Mouse (Mus musculus): ENCODE measurements around the gene Coa3. TPM values are rescaled to one million over a fixed set of nuclear protein-coding genes. Genes with fewer than 3 reads are reported as not detected.

Coa3 gene
- polyA plus RNA-seq, 1 experiment from 2014 or later = 204 TPM

- no peak for ATAC-seq (ENCODE audit: low FRiP score, low TSS enrichment)
- no peaks in the 10 kb centered on the region for H3K27me3 ChIP-seq (ENCODE audit: control insufficient read depth, insufficient read depth, low read length)
- no peak overlapping the region for H3K4me2 ChIP-seq (replicated peaks; ENCODE audit: low read depth, low read length)
- no peaks in the 10 kb centered on the region for H3K36me3 ChIP-seq (ENCODE audit: control insufficient read depth, insufficient read depth, low read length)
- H3K4me3 ChIP-seq (ENCODE audit: low read length) = no peak overlapping the region
- H3K9ac ChIP-seq (ENCODE audit: low read depth, low read length) = no peak overlapping the region
- peaks cover 29% of the 10 kb centered on the region for H3K4me1 ChIP-seq (ENCODE audit: control insufficient read depth, insufficient read depth, low read length)
- H3K27ac ChIP-seq (ENCODE audit: low read depth, low read length) = no peak overlapping the region
- H3K9me3 ChIP-seq (ENCODE audit: control insufficient read depth, low read length) = no peaks in the 10 kb centered on the region
Observed at GRCm38 (mm10) chr11:101235429-101235828, 43.5 kb downstream of the Coa3 start.

GRCm38 (mm10) chr11:101234124-101234523 is 44.8 kb downstream of the Coa3 start:
- ATAC-seq (ENCODE audit: low FRiP score, low TSS enrichment) = no peak
- Histone ChIP-seq H3K4me2 (replicated peaks; ENCODE audit: low read depth, low read length) (no peak overlapping the region), H3K9me3 (ENCODE audit: control insufficient read depth, low read length) (no peaks in the 10 kb centered on the region), H3K4me1 (ENCODE audit: control insufficient read depth, insufficient read depth, low read length) (peaks cover 42% of the 10 kb centered on the region), H3K27me3 (ENCODE audit: control insufficient read depth, insufficient read depth, low read length) (no peaks in the 10 kb centered on the region), H3K27ac (ENCODE audit: low read depth, low read length) (no peak overlapping the region), H3K36me3 (ENCODE audit: control insufficient read depth, insufficient read depth, low read length) (no peaks in the 10 kb centered on the region), H3K9ac (ENCODE audit: low read depth, low read length) (no peak overlapping the region), H3K4me3 (ENCODE audit: low read length) (no peak overlapping the region)

DNA sequence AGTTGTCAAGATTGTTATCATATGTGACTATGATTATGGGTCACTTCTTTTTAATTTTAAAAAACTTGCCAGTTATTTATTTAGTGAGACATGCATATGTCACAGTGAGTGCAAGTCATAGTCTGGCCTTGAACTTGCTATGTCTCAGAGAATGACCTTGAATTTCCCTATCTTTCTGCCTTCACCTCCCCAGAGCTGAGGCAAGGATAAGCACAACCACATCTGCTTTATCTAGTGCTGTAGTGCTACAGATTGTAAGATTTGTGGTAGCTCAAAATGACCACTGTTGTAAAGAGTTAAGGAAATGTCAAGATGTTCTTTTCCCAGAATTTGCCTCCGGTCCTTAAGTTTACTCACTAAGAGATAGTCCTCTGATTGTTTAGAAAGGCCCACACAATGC is 45.7 kb downstream of the Coa3 start:
- no peaks in the 10 kb centered on the region for H3K36me3 ChIP-seq (ENCODE audit: control insufficient read depth, insufficient read depth, low read length)
- H3K4me3 ChIP-seq (ENCODE audit: low read length) = no peak overlapping the region
- no peak for ATAC-seq (ENCODE audit: low FRiP score, low TSS enrichment)
- no peaks in the 10 kb centered on the region for H3K27me3 ChIP-seq (ENCODE audit: control insufficient read depth, insufficient read depth, low read length)
- H3K4me2 ChIP-seq (replicated peaks; ENCODE audit: low read depth, low read length) = no peak overlapping the region
- H3K27ac ChIP-seq (ENCODE audit: low read depth, low read length) = peak overlapping the region; percentile 0; the same call in 1 of the 2 replicates
- no peaks in the 10 kb centered on the region for H3K9me3 ChIP-seq (ENCODE audit: control insufficient read depth, low read length)
- H3K4me1 ChIP-seq (ENCODE audit: control insufficient read depth, insufficient read depth, low read length) = peaks cover 43% of the 10 kb centered on the region
- H3K9ac ChIP-seq (ENCODE audit: low read depth, low read length) = no peak overlapping the region
- 64% methylated on average over 1 of the region's 1 CpGs for WGBS

GRCm38 (mm10) chr11:101232010-101232839 is 46.7 kb downstream of the Coa3 start:
- H3K27me3 ChIP-seq (ENCODE audit: control insufficient read depth, insufficient read depth, low read length) = no peaks in the 10 kb centered on the region
- WGBS = 48% methylated on average over 6 of the region's 6 CpGs
- H3K9ac ChIP-seq (ENCODE audit: low read depth, low read length) = peak overlapping the region; percentile 3
- peak overlapping the region; percentile 20 for H3K4me3 ChIP-seq (ENCODE audit: low read length)
- peak overlapping the region; percentile 95 for H3K27ac ChIP-seq (ENCODE audit: low read depth, low read length)
- H3K9me3 ChIP-seq (ENCODE audit: control insufficient read depth, low read length) = no peaks in the 10 kb centered on the region
- no peaks in the 10 kb centered on the region for H3K36me3 ChIP-seq (ENCODE audit: control insufficient read depth, insufficient read depth, low read length)
- ATAC-seq (ENCODE audit: low FRiP score, low TSS enrichment) = peak; percentile 77
- H3K4me2 ChIP-seq (replicated peaks; ENCODE audit: low read depth, low read length) = peak overlapping the region; percentile 48
- peaks cover 40% of the 10 kb centered on the region for H3K4me1 ChIP-seq (ENCODE audit: control insufficient read depth, insufficient read depth, low read length)

GRCm38 (mm10) chr11:101230991-101231871 is 47.7 kb downstream of the Coa3 start:
- Histone ChIP-seq H3K4me2 (replicated peaks; ENCODE audit: low read depth, low read length) (peak overlapping the region; percentile 48), H3K4me3 (ENCODE audit: low read length) (peak overlapping the region; percentile 20), H3K27me3 (ENCODE audit: control insufficient read depth, insufficient read depth, low read length) (no peaks in the 10 kb centered on the region), H3K9ac (ENCODE audit: low read depth, low read length) (peak overlapping the region; percentile 3; the same call in 1 of the 2 replicates), H3K36me3 (ENCODE audit: control insufficient read depth, insufficient read depth, low read length) (no peaks in the 10 kb centered on the region), H3K9me3 (ENCODE audit: control insufficient read depth, low read length) (no peaks in the 10 kb centered on the region), H3K27ac (ENCODE audit: low read depth, low read length) (peak overlapping the region; percentile 95), H3K4me1 (ENCODE audit: control insufficient read depth, insufficient read depth, low read length) (peaks cover 40% of the 10 kb centered on the region)
- peak; percentile 82 for ATAC-seq (ENCODE audit: low FRiP score, low TSS enrichment)
- 2% methylated on average over 18 of the region's 18 CpGs for whole genome bisulfite sequencing

DNA sequence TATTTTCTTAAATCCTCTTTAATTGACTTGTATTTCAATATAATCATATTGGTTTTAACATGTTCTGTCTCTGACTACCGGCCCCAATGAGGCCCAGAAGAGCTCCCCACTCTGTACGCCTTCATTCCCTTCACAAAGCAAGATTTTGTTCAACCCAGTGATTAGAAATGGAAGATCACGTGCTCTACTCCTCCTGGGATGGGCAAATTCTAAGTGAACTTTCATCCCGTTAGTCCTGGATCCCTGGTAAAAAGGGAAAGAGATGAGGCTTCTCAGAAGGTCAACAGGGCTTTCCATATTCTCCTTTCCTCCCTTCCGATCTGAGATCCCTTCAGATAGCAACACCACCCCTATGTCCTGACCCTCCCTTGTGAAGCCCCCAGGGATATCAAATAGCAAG is 48.4 kb downstream of the Coa3 start:
- no peaks in the 10 kb centered on the region for H3K9me3 ChIP-seq (ENCODE audit: control insufficient read depth, low read length)
- ATAC-seq (ENCODE audit: low FRiP score, low TSS enrichment) = no peak
- peak overlapping the region; percentile 20; the same call in 1 of the 2 replicates for H3K4me3 ChIP-seq (ENCODE audit: low read length)
- peak overlapping the region; percentile 48 for H3K4me2 ChIP-seq (replicated peaks; ENCODE audit: low read depth, low read length)
- no peaks in the 10 kb centered on the region for H3K27me3 ChIP-seq (ENCODE audit: control insufficient read depth, insufficient read depth, low read length)
- H3K27ac ChIP-seq (ENCODE audit: low read depth, low read length) = peak overlapping the region; percentile 95
- no peaks in the 10 kb centered on the region for H3K36me3 ChIP-seq (ENCODE audit: control insufficient read depth, insufficient read depth, low read length)
- 14% methylated on average over 5 of the region's 5 CpGs for WGBS
- H3K9ac ChIP-seq (ENCODE audit: low read depth, low read length) = peak overlapping the region; percentile 3; the same call in 1 of the 2 replicates
- H3K4me1 ChIP-seq (ENCODE audit: control insufficient read depth, insufficient read depth, low read length) = peaks cover 40% of the 10 kb centered on the region

GRCm38 (mm10) chr11:101230061-101230511 is 48.8 kb downstream of the Coa3 start:
- Histone ChIP-seq H3K27ac (ENCODE audit: low read depth, low read length) (peak overlapping the region; percentile 95), H3K9ac (ENCODE audit: low read depth, low read length) (no peak overlapping the region; the same call in 1 of the 2 replicates), H3K4me3 (ENCODE audit: low read length) (no peak overlapping the region), H3K36me3 (ENCODE audit: control insufficient read depth, insufficient read depth, low read length) (no peaks in the 10 kb centered on the region), H3K4me2 (replicated peaks; ENCODE audit: low read depth, low read length) (no peak overlapping the region; the same call in 1 of the 2 replicates), H3K27me3 (ENCODE audit: control insufficient read depth, insufficient read depth, low read length) (no peaks in the 10 kb centered on the region), H3K4me1 (ENCODE audit: control insufficient read depth, insufficient read depth, low read length) (peaks cover 41% of the 10 kb centered on the region), H3K9me3 (ENCODE audit: control insufficient read depth, low read length) (no peaks in the 10 kb centered on the region)
- 30% methylated on average over 2 of the region's 2 CpGs for WGBS
- ATAC-seq (ENCODE audit: low FRiP score, low TSS enrichment) = no peak

GRCm38 (mm10) chr11:101229361-101229900 is 49.5 kb downstream of the Coa3 start:
- Histone ChIP-seq H3K9me3 (ENCODE audit: control insufficient read depth, low read length) (no peaks in the 10 kb centered on the region), H3K27ac (ENCODE audit: low read depth, low read length) (peak overlapping the region; percentile 95), H3K4me1 (ENCODE audit: control insufficient read depth, insufficient read depth, low read length) (peaks cover 45% of the 10 kb centered on the region), H3K9ac (ENCODE audit: low read depth, low read length) (peak overlapping the region; percentile 18; the same call in 1 of the 2 replicates), H3K4me3 (ENCODE audit: low read length) (no peak overlapping the region), H3K4me2 (replicated peaks; ENCODE audit: low read depth, low read length) (no peak overlapping the region; the same call in 1 of the 2 replicates), H3K27me3 (ENCODE audit: control insufficient read depth, insufficient read depth, low read length) (no peaks in the 10 kb centered on the region), H3K36me3 (ENCODE audit: control insufficient read depth, insufficient read depth, low read length) (no peaks in the 10 kb centered on the region)
- WGBS = 30% methylated on average over 8 of the region's 8 CpGs
- no peak for ATAC-seq (ENCODE audit: low FRiP score, low TSS enrichment)
